Mouse (Mus musculus) cerebellum, adult 9-10 months (tissue): ENCODE results near the gene Olfr309.
"Not testable (repeated sequence)": the region's sequence is repeated elsewhere in the genome, so short reads cannot be mapped to it uniquely, and the experiment has no call there.

ENCODE experiments used
- DNase-seq: peaks from one replicate; pipeline ENCODE4 v3.0.0; 2022

The Olfr309 gene

DNA sequence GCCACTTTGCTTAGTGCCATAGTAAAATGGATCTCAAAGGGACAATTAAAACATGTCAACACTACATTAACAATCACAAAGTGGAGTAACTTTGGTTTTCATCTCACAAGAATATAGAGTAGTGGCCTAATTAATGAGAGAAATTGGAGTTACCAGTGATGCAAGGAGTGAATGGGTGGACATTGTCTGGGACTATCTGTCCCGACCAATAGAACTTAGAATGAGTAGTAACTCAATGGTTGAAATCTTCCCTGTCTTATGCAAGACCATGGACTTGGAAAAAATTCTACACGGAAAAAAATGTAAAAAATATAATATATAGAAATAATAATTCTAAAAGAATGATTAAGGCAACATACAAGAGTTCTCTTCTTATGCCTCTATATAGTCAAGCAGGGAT is at the start of gene Olfr309:
TSS of gene Olfr309 (minus strand) at position 101 of the 400 bp plus-strand sequence.
- DNase-seq = no peak

- DNase-seq = not testable (repeated sequence)
These were observed 32.8 kb upstream of the Olfr309 start for GRCm38 (mm10) chr7:86346296-86346695.

DNA sequence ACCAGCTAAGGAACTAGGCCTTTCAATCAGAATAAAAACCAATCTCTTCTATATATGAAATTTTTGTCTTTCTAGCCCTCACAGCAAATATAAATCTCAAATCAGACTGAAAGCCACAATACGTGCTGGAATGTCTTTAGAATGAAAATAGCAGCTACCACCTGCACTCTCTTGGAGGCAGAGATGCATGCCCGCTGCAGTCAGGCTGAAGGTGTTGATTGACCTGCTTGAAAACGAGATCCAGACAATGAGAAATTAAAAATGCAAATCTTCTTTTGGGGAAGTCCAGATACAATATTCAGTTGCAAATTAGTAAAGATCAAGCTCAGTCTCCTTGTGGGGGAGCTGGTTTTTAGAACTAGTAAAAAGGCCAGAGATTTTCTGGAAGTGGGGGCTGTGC is 30.7 kb upstream of the Olfr309 start:
- DNase-seq = no peak

DNA sequence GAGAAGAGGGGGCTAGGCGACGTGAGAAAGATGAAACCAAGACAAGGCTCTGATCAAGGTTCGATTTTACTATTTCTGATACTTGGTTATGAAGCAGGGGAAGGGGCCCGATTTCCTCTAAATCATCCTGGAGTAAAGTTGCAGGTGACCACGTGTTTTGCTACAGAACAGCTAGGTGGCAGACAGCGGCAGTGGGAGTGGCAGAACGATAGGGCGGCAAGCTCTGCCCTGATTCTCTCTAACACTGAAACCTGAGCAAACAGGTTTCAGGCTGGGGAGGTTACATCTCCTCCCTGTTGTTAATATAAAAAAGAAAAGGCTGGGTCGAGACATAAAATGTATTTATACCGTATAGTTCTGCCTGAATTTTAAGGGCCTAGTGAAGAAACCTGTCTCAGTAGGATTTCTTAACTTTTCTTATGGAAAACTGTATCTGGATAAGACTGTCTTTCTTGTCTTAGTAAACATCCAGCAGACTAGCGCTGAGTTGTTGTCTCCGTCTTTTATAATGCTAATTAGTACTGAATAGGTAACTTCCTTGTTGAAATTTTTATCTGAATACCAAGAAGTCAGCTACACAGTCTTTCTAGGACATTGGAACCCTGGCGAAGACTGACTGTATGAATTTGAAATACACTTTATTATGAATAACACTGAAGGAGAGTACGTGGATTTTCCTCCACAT is 29.5 kb upstream of the Olfr309 start:
- DNase-seq = no peak

- no peak for DNase-seq
These were observed 24.0 kb upstream of the Olfr309 start, which contains the start of gene Olfr307 for GRCm38 (mm10) chr7:86337486-86337885. Gene Olfr307 (minus strand): TSS chr7:86337586.

DNA sequence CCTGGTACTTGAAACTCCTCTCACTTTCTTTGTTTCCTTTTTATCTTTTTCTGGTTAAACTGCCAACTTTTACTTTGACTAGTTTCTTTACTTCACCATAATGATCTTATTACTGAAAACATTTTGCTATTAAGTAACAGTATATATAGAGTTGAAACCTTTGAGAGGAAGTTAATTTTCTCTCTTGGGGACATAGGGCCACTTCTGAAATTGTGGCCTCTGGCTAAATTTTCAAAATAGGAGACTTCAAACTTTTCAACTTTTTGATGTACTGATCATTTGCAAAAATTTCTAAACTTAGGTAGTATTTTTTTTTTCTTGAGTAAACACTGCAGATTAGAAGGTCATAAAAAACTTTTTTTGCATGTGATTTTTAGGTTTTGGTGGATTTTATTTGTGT is 12.0 kb upstream of the Olfr309 start, which contains the start of gene Olfr308:
TSS of gene Olfr308 (minus strand) at position 101 of the 400 bp plus-strand sequence.
- no peak for DNase-seq

GRCm38 (mm10) chr7:86321323-86321722 is 7.8 kb upstream of the Olfr309 start:
- DNase-seq = no peak

DNA sequence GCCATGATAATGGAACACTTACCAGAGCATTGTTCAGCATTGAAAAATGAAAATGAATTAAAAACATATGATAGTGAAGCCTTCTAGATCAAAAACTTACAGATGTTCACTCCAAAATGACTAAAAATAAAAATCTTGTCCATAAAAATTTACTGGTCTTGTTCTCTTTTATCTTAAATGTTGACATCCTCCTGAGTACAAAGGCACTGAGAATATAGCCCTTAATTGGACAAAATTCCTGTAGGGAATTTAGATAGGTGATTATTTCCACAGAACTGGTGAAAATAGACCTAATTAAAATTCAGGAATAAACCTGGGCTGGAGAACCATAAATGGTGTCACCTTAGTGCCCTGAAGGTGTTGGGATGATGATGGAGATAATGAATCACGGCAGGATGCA is 36.4 kb downstream of the Olfr309 start, which contains the start of gene Olfr310:
TSS of gene Olfr310 (minus strand) at position 101 of the 400 bp plus-strand sequence.
- DNase-seq = peak; percentile 1
